Mouse (Mus musculus): ENCODE data around the gene Leprot. TPM values are rescaled to one million over a fixed set of nuclear protein-coding genes. Genes with fewer than 3 reads are reported as not detected.

The Leprot gene
- polyA plus RNA-seq, 1 experiment: 43.1 TPM

DNA sequence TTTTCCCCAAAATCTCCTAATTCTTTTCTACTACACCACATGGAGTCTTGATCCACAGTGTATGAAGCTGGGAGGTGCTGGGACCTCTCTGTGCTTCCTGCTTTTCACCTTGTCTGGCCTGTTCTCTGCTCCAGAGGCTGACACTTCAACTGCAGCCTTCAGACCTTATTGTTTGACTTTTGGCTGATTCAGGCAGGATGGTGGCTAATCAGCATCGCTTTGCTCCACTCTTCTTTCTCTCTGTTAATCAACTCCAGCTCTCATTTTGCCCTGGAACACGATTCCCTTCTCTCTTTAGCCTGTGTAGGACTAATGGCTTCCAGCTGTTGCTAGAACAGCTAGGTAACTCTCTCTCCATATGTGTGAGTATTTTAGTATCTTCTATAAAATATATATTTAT is 59.7 kb downstream of the Leprot start:
- TF ChIP-seq MYOG (IDR thresholded peaks at IDR 0.05; ENCODE audit: control insufficient read depth in 1 of 3, insufficient read depth in 1 of 3, insufficient read length in 2 of 3, low read depth in 2 of 3) (no peak), SRF (IDR thresholded peaks at IDR 0.05; ENCODE audit: control insufficient read depth, insufficient read length, low read depth) (no peak), CEBPB (IDR thresholded peaks at IDR 0.05; ENCODE audit: insufficient read depth, poor library complexity, severe bottlenecking) (no peak), MAX (IDR thresholded peaks at IDR 0.05; ENCODE audit: low read depth) (no peak), MYOD1 (IDR thresholded peaks at IDR 0.05; ENCODE audit: control insufficient read depth in 1 of 3, insufficient read length in 2 of 3, low read depth in 2 of 3) (no peak), TCF3 (IDR thresholded peaks at IDR 0.05; ENCODE audit: insufficient read length, low read depth) (no peak), TCF12 (IDR thresholded peaks at IDR 0.05; ENCODE audit: insufficient read depth, poor library complexity, severe bottlenecking) (no peak), USF1 (IDR thresholded peaks at IDR 0.05; ENCODE audit: low read depth) (no peak), E2F4 (IDR thresholded peaks at IDR 0.05; ENCODE audit: insufficient read depth) (no peak)
- H3K36me3 ChIP-seq (ENCODE audit: control insufficient read depth, insufficient read depth): no peaks in the 10 kb centered on the region
- no peak overlapping the region for H3K4me3 ChIP-seq
- H3K79me2 ChIP-seq (ENCODE audit: control insufficient read depth, insufficient read depth): no peaks in the 10 kb centered on the region
- no peak overlapping the region for H3ac ChIP-seq (ENCODE audit: control insufficient read depth, insufficient read length)
- H3K27me3 ChIP-seq (ENCODE audit: control insufficient read depth, insufficient read depth, insufficient read length): no peaks in the 10 kb centered on the region
- H3K4me2 ChIP-seq (ENCODE audit: low read depth): no peak overlapping the region

- Histone ChIP-seq H3K4me3 (no peak overlapping the region), H3ac (ENCODE audit: control insufficient read depth, insufficient read length) (no peak overlapping the region), H3K36me3 (ENCODE audit: control insufficient read depth, insufficient read depth) (no peaks in the 10 kb centered on the region), H3K4me2 (ENCODE audit: low read depth) (no peak overlapping the region), H3K79me2 (ENCODE audit: control insufficient read depth, insufficient read depth) (no peaks in the 10 kb centered on the region), H3K27me3 (ENCODE audit: control insufficient read depth, insufficient read depth, insufficient read length) (no peaks in the 10 kb centered on the region)
- TF ChIP-seq USF1 (IDR thresholded peaks at IDR 0.05; ENCODE audit: low read depth): no peak
- TF ChIP-seq E2F4 (IDR thresholded peaks at IDR 0.05; ENCODE audit: insufficient read depth): no peak
- no peak for TF ChIP-seq REST (IDR thresholded peaks at IDR 0.05; ENCODE audit: insufficient read depth, insufficient read length)
- TF ChIP-seq POLR2A (IDR thresholded peaks at IDR 0.05; ENCODE audit: insufficient read length, low read depth): no peak
- TF ChIP-seq MYOD1 (IDR thresholded peaks at IDR 0.05; ENCODE audit: control insufficient read depth in 1 of 3, insufficient read length in 2 of 3, low read depth in 2 of 3): no peak
- TF ChIP-seq POLR2AphosphoS2 (IDR thresholded peaks at IDR 0.05; ENCODE audit: insufficient read length, low read depth): no peak
- no peak for TF ChIP-seq MYOG (IDR thresholded peaks at IDR 0.05; ENCODE audit: control insufficient read depth in 1 of 3, insufficient read depth in 1 of 3, insufficient read length in 2 of 3, low read depth in 2 of 3)
- TF ChIP-seq TCF3 (IDR thresholded peaks at IDR 0.05; ENCODE audit: insufficient read length, low read depth): no peak
- no peak for TF ChIP-seq TCF12 (IDR thresholded peaks at IDR 0.05; ENCODE audit: insufficient read depth, poor library complexity, severe bottlenecking)
- no peak for TF ChIP-seq MAX (IDR thresholded peaks at IDR 0.05; ENCODE audit: low read depth)
- TF ChIP-seq SRF (IDR thresholded peaks at IDR 0.05; ENCODE audit: control insufficient read depth, insufficient read length, low read depth): no peak
Observed at GRCm38 (mm10) chr4:101707953-101708352, 60.4 kb downstream of the Leprot start.

Other genes starting within 250 kb of the Leprot start
- 0.68 TPM for gene Ak4, start 228.4 kb upstream of the Leprot start, polyA plus RNA-seq (2012; fragmentation: generic; extraction: Trizol)
- 0.07 TPM for gene Dnajc6, start 151.1 kb upstream of the Leprot start, polyA plus RNA-seq (2012; fragmentation: generic; extraction: Trizol)
- gene Lepr, start 69.7 kb downstream of the Leprot start, polyA plus RNA-seq (2012; fragmentation: generic; extraction: Trizol): 0.25 TPM
- not detected for gene B020004J07Rik, start 196.3 kb downstream of the Leprot start, polyA plus RNA-seq (2012; fragmentation: generic; extraction: Trizol)
- not detected for gene C130073F10Rik, start 246.1 kb downstream of the Leprot start, polyA plus RNA-seq (2012; fragmentation: generic; extraction: Trizol)